Mouse (Mus musculus) cerebellum, adult 9-11 months (tissue): ENCODE data around the gene Smchd1.
"Not testable (repeated sequence)": the region's sequence is repeated elsewhere in the genome, so short reads cannot be mapped to it uniquely, and the experiment has no call there.

ENCODE experiments used
- DNase-seq: peaks from one replicate; pipeline ENCODE4 v3.0.0; 2022

Smchd1 gene

GRCm38 (mm10) chr17:71444126-71444525 lies 31.0 kb downstream of the Smchd1 start:
- no peak for DNase-seq

DNA sequence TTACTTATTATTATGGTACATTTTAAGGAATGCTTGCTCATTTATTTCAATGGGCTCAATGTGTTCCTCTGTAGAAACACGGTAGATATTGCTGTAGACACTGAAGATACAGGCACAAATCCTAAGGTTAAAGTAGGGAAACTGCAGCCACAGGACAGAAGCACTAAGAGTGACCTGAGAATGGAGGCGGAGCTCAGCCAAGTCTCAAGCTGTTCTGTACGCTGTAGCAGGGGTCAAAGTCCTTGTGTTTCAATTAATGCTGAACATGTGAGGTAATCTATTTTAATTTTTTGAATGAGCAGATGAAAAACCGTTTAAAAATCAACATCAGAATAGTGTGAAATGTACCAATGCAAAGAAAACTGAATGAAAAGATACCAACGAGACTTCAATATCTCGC lies 31.9 kb downstream of the Smchd1 start:
- DNase-seq, result no peak

DNA sequence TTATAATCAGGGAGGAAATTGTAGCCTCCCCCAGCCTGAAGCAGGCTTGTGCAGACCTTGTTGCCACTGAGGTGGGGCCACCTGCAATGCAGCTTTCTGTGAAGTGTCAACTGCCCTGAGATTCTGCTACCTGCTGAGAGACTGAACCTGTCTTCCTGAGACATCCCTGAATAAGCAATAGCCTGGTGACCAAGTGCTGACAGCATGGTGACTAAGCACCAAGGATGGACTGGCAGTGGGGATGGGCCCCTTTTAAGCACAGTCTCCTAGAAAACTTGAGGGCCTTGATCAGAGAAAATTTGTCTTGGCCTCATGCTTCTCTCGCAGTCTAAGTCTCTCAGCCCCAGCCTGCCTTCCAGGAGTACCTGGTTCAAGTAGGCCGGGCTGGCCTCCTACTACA lies 52.6 kb downstream of the Smchd1 start:
- not testable (repeated sequence) for DNase-seq

- DNase-seq, result not testable (repeated sequence)
These were observed 55.7 kb downstream of the Smchd1 start for GRCm38 (mm10) chr17:71419448-71419847.

DNA sequence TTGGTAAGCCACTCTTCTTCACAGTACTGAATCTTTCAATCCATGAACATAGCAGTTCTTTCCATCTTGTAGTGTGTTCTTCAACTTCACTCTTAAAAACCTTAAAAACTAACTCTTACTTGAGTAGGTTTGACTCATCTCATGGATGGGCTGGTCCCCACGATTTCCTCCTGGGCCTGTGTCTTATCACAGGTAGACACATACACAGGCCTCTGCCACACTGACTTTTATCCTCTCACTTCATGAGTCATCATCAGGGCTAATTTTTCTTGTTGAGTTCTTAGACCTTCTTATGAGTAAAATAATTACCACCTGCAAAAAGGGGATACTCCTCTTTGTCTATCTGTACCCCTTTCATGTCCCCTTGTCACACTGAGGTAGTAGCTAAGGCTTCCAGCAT lies 58.1 kb downstream of the Smchd1 start:
- DNase-seq, result no peak

GRCm38 (mm10) chr17:71387401-71387800 lies 87.7 kb downstream of the Smchd1 start:
- DNase-seq, result no peak

DNA sequence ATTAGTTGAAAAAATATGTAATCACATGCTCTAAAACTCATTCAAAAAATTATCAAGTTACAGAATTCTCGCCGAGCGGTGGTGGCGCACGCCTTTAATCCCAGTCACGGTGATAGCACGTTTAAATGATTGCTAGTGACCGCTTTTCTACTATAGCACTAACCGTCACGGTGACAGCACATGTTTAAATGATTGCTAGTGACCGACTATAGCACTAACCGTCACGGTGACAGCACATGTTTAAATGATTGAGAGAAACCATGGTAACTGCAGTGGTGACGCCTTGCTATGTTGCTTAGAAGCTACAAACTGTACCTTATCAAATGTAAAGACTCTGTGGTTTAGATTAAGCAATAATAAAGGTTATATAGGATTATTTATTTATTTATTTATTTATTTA lies 94.8 kb downstream of the Smchd1 start:
- DNase-seq, result no peak

GRCm38 (mm10) chr17:71377901-71378300 lies 97.2 kb downstream of the Smchd1 start:
- DNase-seq, result no peak

DNA sequence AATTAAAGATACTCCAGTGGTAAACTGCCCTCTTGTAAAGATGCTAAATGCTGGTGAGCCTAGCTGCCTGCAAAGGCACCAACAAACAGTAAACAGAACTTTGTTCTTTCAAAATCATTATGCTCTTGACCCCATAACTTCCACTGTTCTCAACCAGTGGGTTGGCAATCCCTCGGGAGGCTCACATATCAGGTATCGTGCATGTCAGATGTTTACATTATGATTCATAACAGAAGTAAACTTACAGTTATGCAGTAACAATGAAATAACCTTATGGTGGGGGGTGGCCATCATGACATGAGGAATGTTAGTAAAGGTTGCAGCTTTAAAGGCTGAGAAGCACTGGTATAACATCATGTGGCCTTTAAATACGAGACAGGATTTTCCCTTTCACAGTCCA lies 119.6 kb downstream of the Smchd1 start:
- DNase-seq, result no peak

DNA sequence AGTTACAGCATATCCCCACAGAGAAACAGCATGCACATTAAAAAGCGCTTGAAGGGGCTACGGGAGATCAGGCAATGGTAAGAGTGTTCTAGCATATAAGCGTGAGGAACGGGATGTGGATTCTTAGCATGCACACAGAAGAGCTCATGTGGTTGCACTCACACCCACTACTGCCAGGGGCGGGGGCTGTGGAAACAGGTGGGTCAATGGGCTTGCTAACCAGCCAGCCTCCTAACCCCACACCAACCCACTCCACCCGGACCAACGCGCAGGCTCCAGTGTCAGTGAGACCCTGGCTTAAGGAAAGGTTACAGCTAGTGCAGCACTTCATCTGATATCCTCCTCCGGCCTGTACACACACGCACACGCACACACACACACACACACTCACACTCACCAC lies 120.9 kb downstream of the Smchd1 start:
- DNase-seq, result no peak

DNA sequence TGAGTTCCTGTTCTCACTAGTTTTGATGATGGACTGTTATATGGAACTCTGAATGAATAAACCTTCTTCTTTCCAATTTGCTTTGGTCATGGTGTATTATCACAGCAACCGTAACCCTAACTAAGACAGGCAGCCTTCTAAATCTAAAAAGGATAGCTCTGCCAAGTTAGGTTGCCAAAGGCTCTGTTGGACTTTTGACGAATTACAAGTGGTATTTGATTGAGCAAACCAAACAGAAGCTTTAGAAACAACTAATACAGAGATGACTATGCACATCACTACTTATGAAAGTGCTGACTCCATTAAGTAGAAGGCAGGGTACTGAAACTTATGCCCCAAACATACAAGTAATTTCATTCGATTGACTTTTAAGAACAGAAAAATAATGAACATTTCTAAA lies 127.0 kb downstream of the Smchd1 start:
- no peak for DNase-seq

DNA sequence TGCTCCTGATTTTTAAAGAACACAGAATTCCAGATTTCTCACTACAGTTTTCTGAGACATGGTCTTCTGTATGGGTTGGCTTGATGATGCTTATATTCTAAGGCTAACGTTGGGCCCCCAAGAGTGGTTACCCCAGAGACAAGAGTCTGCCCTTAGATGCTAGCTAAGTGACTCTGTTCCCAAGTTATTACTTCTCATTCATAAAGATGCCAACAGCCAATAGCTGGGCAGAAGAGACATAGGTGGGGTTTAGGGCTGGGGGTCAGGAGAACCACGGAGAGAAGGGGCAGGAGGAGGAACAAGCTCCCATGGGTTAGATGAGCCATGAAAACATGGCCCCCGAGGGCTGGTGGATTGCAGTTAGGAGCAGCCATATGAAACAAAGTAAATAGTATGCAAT lies 133.1 kb downstream of the Smchd1 start:
- no peak for DNase-seq

DNA sequence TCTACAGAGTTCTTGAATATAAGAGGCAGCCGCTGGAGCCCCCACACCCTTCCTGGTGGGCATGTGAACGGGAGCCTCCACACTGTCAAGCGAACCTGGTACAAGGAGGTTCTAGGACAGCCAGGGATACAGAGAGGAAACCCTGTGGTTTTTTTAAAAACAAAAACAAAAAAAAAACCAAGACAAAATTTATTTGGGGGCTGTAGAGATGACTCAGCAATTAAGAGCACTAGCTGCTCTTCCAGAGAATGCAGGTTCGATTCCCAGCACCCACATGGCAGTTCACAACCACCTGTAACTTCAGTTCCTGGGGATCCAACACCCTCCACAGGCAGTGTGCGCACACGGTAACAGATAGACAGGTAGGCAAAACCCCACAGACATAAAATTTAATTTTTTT lies 136.5 kb downstream of the Smchd1 start:
- no peak for DNase-seq

DNA sequence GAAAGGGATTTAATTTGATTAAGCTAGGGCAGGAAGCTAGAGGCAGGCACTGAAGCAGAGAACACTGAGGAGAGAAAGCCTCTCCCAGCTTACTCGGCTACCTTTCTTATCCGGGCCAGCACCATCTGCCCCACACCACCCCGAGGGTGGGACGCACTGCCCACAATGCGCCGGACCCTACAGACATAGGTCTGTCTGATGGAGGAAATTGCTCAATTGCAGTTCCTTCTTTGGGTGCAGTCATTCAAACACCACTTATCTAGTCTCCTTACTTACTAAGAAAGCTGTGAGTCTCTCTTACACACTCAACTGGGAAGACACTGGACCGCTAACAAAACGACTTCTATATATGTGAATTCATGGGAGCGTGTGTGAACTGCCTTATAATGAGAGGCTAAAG lies 137.6 kb downstream of the Smchd1 start:
- no peak for DNase-seq

DNA sequence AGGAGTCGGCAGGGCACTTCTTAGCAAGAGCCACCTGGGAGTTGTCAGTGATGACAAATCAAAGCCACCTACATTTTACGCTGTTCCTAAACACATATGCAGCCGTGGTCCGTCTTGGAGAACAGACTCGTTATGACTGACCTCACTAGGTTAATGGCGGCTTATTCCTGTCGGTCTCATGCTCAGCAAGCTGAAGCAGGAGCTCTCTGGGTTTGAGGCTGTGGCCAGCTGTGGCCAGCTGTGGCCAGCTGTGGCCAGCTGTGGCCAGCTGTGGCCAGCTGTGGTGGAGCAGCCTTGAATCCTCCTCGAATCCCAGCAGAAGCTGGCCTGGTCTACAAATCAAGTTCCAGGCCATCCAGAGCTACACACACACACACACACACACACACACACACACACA lies 138.7 kb downstream of the Smchd1 start:
- no peak for DNase-seq

DNA sequence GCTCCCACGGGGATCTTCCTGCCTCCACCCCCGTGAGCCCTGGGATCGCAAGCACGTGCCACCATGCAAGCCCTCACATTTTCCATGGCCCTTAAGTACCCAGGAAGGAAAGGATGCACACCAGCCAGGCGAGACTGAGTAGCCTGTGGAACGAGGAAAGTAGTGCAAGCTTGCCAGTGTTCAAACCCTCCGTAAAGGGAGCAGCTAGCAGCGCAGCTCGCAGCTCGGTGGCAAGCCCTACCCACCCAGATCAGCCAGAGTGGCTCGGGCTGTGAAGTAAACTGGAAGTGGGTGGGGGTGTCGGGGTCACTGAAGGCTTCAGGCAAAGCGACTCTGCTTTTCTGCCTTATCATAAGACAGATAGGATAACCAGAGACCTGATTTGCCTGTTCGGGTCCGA lies 142.8 kb downstream of the Smchd1 start:
- no peak for DNase-seq

DNA sequence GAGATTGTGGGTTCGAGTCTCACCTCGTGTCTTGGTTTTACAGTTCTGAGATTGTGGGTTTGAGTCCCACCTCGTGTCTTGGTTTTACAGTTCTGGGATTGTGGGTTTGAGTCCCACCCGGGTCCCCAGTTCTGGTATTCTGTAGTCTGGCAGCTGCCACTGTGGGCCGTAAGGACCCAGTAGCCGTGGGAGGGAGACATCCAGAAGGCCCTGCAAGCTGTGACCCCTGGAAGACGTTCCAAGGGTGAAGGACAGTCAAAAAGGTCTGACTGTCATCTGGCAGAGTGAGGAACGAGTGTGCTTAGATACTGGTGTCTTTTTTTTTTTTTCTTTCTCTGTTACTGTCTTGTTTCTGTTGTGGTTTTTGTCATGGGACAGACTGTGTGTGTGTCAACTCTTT lies 154.4 kb downstream of the Smchd1 start:
- DNase-seq, result not testable (repeated sequence)

DNA sequence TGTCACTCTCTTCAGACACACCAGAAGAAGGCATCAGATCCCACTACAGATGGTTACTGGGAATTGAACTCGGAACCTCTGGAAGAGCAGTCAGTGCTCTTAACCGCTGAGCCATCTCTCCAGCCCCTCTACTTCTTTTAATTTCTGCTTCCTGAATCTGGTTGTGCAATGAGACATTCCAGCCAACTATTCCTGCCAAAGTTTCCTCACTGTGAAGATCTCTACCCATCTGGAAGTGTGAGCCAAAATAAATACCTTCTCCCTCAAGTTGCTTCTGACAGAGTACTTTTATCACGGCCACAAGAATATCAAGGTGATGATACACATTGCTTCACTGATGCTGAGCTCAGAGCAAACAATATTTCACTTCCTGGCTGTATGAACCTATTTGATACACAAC lies 155.8 kb downstream of the Smchd1 start:
- no peak for DNase-seq

- DNase-seq, result no peak
These were observed 157.6 kb downstream of the Smchd1 start for GRCm38 (mm10) chr17:71317571-71317970.

GRCm38 (mm10) chr17:71314315-71314714 lies 160.8 kb downstream of the Smchd1 start:
- no peak for DNase-seq

- DNase-seq, result no peak
These were observed 163.6 kb downstream of the Smchd1 start, which contains the start of gene Emilin2 for GRCm38 (mm10) chr17:71311340-71312171. Gene Emilin2 (minus strand): TSS chr17:71311978.

GRCm38 (mm10) chr17:71310486-71311339 lies 164.4 kb downstream of the Smchd1 start:
- DNase-seq, result no peak

DNA sequence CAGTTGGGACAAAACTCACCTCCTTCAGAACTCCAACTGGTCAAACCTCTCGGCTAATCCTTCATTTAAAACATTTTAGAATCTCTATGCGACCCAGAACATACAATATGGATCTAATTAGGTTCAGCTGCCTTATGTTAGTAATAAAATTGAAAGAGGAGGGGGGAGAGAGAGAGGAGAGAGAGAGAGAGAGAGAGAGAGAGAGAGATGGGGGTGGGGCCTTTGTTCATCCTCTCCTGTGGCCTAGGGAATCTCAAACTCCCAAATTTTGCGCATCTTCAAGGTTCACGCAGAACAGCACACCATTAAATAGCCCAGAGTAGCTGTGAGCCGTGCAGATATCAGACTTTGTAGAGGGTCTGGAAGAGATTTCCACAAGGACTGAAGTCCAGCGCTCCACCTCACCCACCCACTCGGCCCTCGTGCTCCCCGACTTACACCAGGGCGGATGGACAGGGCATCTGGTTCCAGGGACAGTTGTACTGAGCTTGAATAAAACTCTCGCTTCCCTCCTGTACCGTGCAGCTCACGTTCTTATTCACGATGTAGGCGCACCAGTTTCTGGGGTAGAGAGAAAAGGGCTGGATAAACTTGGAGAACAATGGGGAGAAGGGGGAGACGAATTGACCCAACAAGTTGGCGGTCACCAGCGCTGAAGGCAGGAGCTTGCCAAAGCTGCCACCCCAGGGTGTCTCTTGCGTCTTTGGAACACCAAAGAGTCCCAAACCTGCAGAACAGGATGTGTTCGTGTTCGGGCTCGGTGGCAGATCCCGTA lies 165.2 kb downstream of the Smchd1 start:
- DNase-seq, result no peak
